ENCODE assay signal across 29 mouse cellular contexts in genomic region chr5:99291084-99291830, GRCm38 (mm10).
DNase-seq lines count a peak whose midpoint lies in the region; ATAC-seq and TF ChIP-seq lines count a peak whose summit lies in the region.
"Had no signal": no experiment of that assay in that cellular context is flagged by ENCODE, and none has a peak within 500 bp of the region (broad histone marks: within the 10 kb centered on the region; RNA-seq: fewer than 3 reads in every experiment).

No protein-coding gene starts in this region.

- TF ChIP-seq EP300 in heart, adult 2 months (IDR thresholded peaks at IDR 0.05; ENCODE audit: insufficient read depth, low read depth, low read length): no peak

- no peaks in the 10 kb centered on the region for H3K9me3 ChIP-seq in heart, embryonic 13.5 days
- no peaks in the 10 kb centered on the region for H3K9me3 ChIP-seq in liver, embryonic 12.5 days (replicated peaks)
- H3K9me3 ChIP-seq in liver, embryonic 11.5 days (ENCODE audit: control insufficient read depth, low read length): no peaks in the 10 kb centered on the region
- no peaks in the 10 kb centered on the region for H3K9me3 ChIP-seq in midbrain, embryonic 10.5 days (replicated peaks)
- H3K9me3 ChIP-seq: embryonic facial prominence, embryonic 10.5 days; embryonic facial prominence, embryonic 13.5 days; forebrain, embryonic 12.5 days; forebrain, embryonic 15.5 days; heart, embryonic 12.5 days; hindbrain, embryonic 12.5 days; hindbrain, embryonic 15.5 days had no signal

- H3K79me2 ChIP-seq in heart, adult 2 months (replicated peaks; ENCODE audit: control insufficient read depth, insufficient read depth, low read length): no peaks in the 10 kb centered on the region

- H3K4me1 ChIP-seq in heart, embryonic 13.5 days: peaks cover 40% of the 10 kb centered on the region
- 0 out of 2 replicates have a peak, but pooled peaks cover 1% of the 10 kb centered on the region for H3K4me1 ChIP-seq in heart, adult 2 months (ENCODE audit: control insufficient read depth, insufficient read depth, low read length)
- H3K4me1 ChIP-seq in liver, embryonic 12.5 days: peaks cover 9% of the 10 kb centered on the region
- H3K4me1 ChIP-seq in liver, embryonic 11.5 days (replicated peaks; ENCODE audit: control insufficient read depth, insufficient read depth, low read length): peaks cover 9% of the 10 kb centered on the region; the same call in 1 of the 2 replicates
- no peaks in the 10 kb centered on the region for H3K4me1 ChIP-seq in midbrain, embryonic 10.5 days
- H3K4me1 ChIP-seq: embryonic facial prominence, embryonic 10.5 days; embryonic facial prominence, embryonic 13.5 days; hindbrain, embryonic 12.5 days; hindbrain, embryonic 15.5 days had no signal

- no peak for TF ChIP-seq POLR2A in heart, adult 2 months (IDR thresholded peaks at IDR 0.05; ENCODE audit: insufficient read depth, low read depth, low read length)

- H3K27me3 ChIP-seq in heart, embryonic 13.5 days (replicated peaks): no peaks in the 10 kb centered on the region
- H3K27me3 ChIP-seq in heart, adult 2 months (ENCODE audit: control insufficient read depth, insufficient read depth, low read length): no peaks in the 10 kb centered on the region
- H3K27me3 ChIP-seq in liver, embryonic 12.5 days (replicated peaks): no peaks in the 10 kb centered on the region
- no peaks in the 10 kb centered on the region for H3K27me3 ChIP-seq in liver, embryonic 11.5 days (replicated peaks; ENCODE audit: control insufficient read depth, insufficient read depth, low read length)
- no peaks in the 10 kb centered on the region for H3K27me3 ChIP-seq in midbrain, embryonic 10.5 days (ENCODE audit: low read depth, poor library complexity, severe bottlenecking)
- H3K27me3 ChIP-seq: CH12.LX; embryonic facial prominence, embryonic 13.5 days; forebrain, embryonic 12.5 days; forebrain, embryonic 15.5 days; heart, embryonic 12.5 days; hindbrain, embryonic 12.5 days; hindbrain, embryonic 15.5 days; Patski had no signal

- peak overlapping the region; percentile 39; the same call in 1 of the 2 replicates for H3K27ac ChIP-seq in heart, embryonic 13.5 days (replicated peaks)
- no peak overlapping the region for H3K27ac ChIP-seq in heart, adult 2 months
- H3K27ac ChIP-seq in liver, embryonic 12.5 days: no peak overlapping the region
- H3K27ac ChIP-seq in liver, embryonic 11.5 days (ENCODE audit: low read depth, low read length): no peak overlapping the region
- no peak overlapping the region for H3K27ac ChIP-seq in midbrain, embryonic 10.5 days (replicated peaks)
- H3K27ac ChIP-seq: embryonic facial prominence, embryonic 10.5 days; embryonic facial prominence, embryonic 13.5 days; forebrain, embryonic 12.5 days; forebrain, embryonic 15.5 days; hindbrain, embryonic 12.5 days; hindbrain, embryonic 15.5 days had no signal

- H3K36me3 ChIP-seq in heart, embryonic 13.5 days: no peaks in the 10 kb centered on the region
- H3K36me3 ChIP-seq in heart, adult 2 months (ENCODE audit: control insufficient read depth, insufficient read depth, low read length): no peaks in the 10 kb centered on the region
- H3K36me3 ChIP-seq in liver, embryonic 12.5 days: no peaks in the 10 kb centered on the region
- no peaks in the 10 kb centered on the region for H3K36me3 ChIP-seq in liver, embryonic 11.5 days (ENCODE audit: control insufficient read depth, insufficient read depth, low read length)
- H3K36me3 ChIP-seq in midbrain, embryonic 10.5 days: no peaks in the 10 kb centered on the region
- H3K36me3 ChIP-seq: embryonic facial prominence, embryonic 10.5 days; embryonic facial prominence, embryonic 13.5 days; forebrain, embryonic 12.5 days; forebrain, embryonic 15.5 days; G1E; heart, embryonic 12.5 days; hindbrain, embryonic 12.5 days; hindbrain, embryonic 15.5 days had no signal

- H3K9ac ChIP-seq in heart, embryonic 13.5 days: no peak overlapping the region
- H3K9ac ChIP-seq in heart, adult 2 months (ENCODE audit: low read depth, low read length): no peak overlapping the region
- H3K9ac ChIP-seq in liver, embryonic 12.5 days: no peak overlapping the region
- H3K9ac ChIP-seq in liver, embryonic 11.5 days (ENCODE audit: low read depth, low read length): no peak overlapping the region
- H3K9ac ChIP-seq: embryonic facial prominence, embryonic 13.5 days; forebrain, embryonic 12.5 days; forebrain, embryonic 15.5 days; heart, embryonic 12.5 days; hindbrain, embryonic 12.5 days; hindbrain, embryonic 15.5 days had no signal

- no peak for ATAC-seq in heart, embryonic 13.5 days (ENCODE audit: extremely low read depth, insufficient number of reproducible peaks, low FRiP score, low TSS enrichment)
- ATAC-seq in liver, embryonic 12.5 days: no peak
- no peak; the same call in 1 of the 2 replicates for ATAC-seq in liver, embryonic 11.5 days (replicated peaks; ENCODE audit: low FRiP score)
- peak; percentile 69 for ATAC-seq in granulocyte monocyte progenitor cell, adult 5-6 weeks (replicated peaks; ENCODE audit: poor library complexity, severe bottlenecking)
- ATAC-seq: forebrain, embryonic 15.5 days; Patski had no signal

- H3K4me3 ChIP-seq in heart, embryonic 13.5 days: no peak overlapping the region
- H3K4me3 ChIP-seq in heart, adult 2 months: no peak overlapping the region
- H3K4me3 ChIP-seq in liver, embryonic 12.5 days: no peak overlapping the region
- no peak overlapping the region for H3K4me3 ChIP-seq in liver, embryonic 11.5 days (ENCODE audit: low read depth, low read length)
- H3K4me3 ChIP-seq in midbrain, embryonic 10.5 days: no peak overlapping the region
- H3K4me3 ChIP-seq: embryonic facial prominence, embryonic 10.5 days; embryonic facial prominence, embryonic 13.5 days; erythroblast, embryonic 14.5 days; forebrain, embryonic 12.5 days; forebrain, embryonic 15.5 days; heart, embryonic 12.5 days; hindbrain, embryonic 12.5 days; hindbrain, embryonic 15.5 days had no signal

- intact Hi-C loops in heart, adult 2 months (cut with DNase I): no loop called here

- DNase-seq in heart, adult 2 months: no peak
- no peak for DNase-seq in liver, embryonic 11.5 days (ENCODE audit: low spot score)
- DNase-seq in midbrain, embryonic 10.5 days (ENCODE audit: low spot score): no peak
- no peak for DNase-seq in gastrocnemius, postnatal 10 days
- DNase-seq: adrenal gland, postnatal 10 days; adrenal gland, postnatal 36 days; B cell, adult 2 months; cerebellum, adult 2 months; cerebellum, adult 9-11 months; cerebellum, postnatal 25 days; embryo, embryonic 11 days; gastrocnemius, postnatal 36 days; heart, adult 11 months; heart, postnatal 14 days; heart, postnatal 4 days had no signal

- no peak overlapping the region for H3K4me2 ChIP-seq in heart, embryonic 13.5 days
- 0 out of 2 replicates have a peak overlapping the region, but pooled peaks have one; percentile 8 for H3K4me2 ChIP-seq in liver, embryonic 12.5 days
- H3K4me2 ChIP-seq in liver, embryonic 11.5 days: no peak overlapping the region; the same call in 1 of the 2 replicates
- H3K4me2 ChIP-seq: embryonic facial prominence, embryonic 13.5 days; forebrain, embryonic 12.5 days; forebrain, embryonic 15.5 days; heart, embryonic 12.5 days; hindbrain, embryonic 12.5 days; hindbrain, embryonic 15.5 days had no signal

- no peak for TF ChIP-seq CTCF in heart, adult 2 months (IDR thresholded peaks at IDR 0.05)

- 41% methylated on average over 12 of the region's 12 CpGs for WGBS in heart, embryonic 13.5 days
- WGBS in heart, adult 2 months: 41% methylated on average over 12 of the region's 12 CpGs
- WGBS in liver, embryonic 12.5 days (ENCODE audit: insufficient replicate concordance): 21% methylated on average over 12 of the region's 12 CpGs
- 36% methylated on average over 12 of the region's 12 CpGs for WGBS in liver, embryonic 11.5 days
- WGBS in midbrain, embryonic 10.5 days: 86% methylated on average over 12 of the region's 12 CpGs
